Comparison of ENCODE assay signal across 7 mouse cellular contexts in genomic region chr2:168050000-168050942, GRCm38 (mm10). TPM values are rescaled to one million over a fixed set of nuclear protein-coding genes. Genes with fewer than 3 reads are reported as not detected.
DNase-seq lines count a peak whose midpoint lies in the region; ATAC-seq and TF ChIP-seq lines count a peak whose summit lies in the region.

No protein-coding gene starts in this region.

- 1% methylated on average over 56 of the region's 56 CpGs for WGBS in intestine, postnatal 0 days
- WGBS in lung, embryonic 16.5 days: 1% methylated on average over 55 of the region's 56 CpGs
- WGBS in stomach, postnatal 0 days: 1% methylated on average over 55 of the region's 56 CpGs

- ATAC-seq in intestine, postnatal 0 days: peak; percentile 47
- peak; percentile 15 for ATAC-seq in lung, embryonic 16.5 days (ENCODE audit: low read depth)
- ATAC-seq in stomach, postnatal 0 days (ENCODE audit: low FRiP score, low TSS enrichment): peak; percentile 13; the same call in 1 of the 2 replicates

- no peak for TF ChIP-seq CTCF in E14TG2a.4 (conservative IDR thresholded peaks at IDR 0.05; ENCODE audit: low read length)
- no peak for TF ChIP-seq CTCF in intestine, postnatal 0 days (IDR thresholded peaks at IDR 0.05; ENCODE audit: low read depth)
- TF ChIP-seq CTCF in stomach, postnatal 0 days (IDR thresholded peaks at IDR 0.05; ENCODE audit: low read depth): peak; percentile 8; the same call in 1 of the 2 replicates

- peaks cover 24% of the 10 kb centered on the region for H3K4me1 ChIP-seq in E14TG2a.4 (replicated peaks; ENCODE audit: low read depth, low read length)
- no peaks in the 10 kb centered on the region; the same call in none of the 2 replicates for H3K4me1 ChIP-seq in intestine, postnatal 0 days (replicated peaks; ENCODE audit: control insufficient read depth, insufficient read depth, low read length)
- H3K4me1 ChIP-seq in lung, embryonic 16.5 days (replicated peaks; ENCODE audit: control insufficient read depth, insufficient read depth, low read length): peaks cover 24% of the 10 kb centered on the region
- H3K4me1 ChIP-seq in stomach, postnatal 0 days (replicated peaks; ENCODE audit: control insufficient read depth, insufficient read depth): 0 out of 2 replicates have a peak, but pooled peaks cover 4% of the 10 kb centered on the region

- H3K9me3 ChIP-seq in E14TG2a.4 (ENCODE audit: low read length): no peaks in the 10 kb centered on the region
- H3K9me3 ChIP-seq in intestine, postnatal 0 days (ENCODE audit: control insufficient read depth): no peaks in the 10 kb centered on the region
- H3K9me3 ChIP-seq in lung, embryonic 16.5 days (ENCODE audit: control insufficient read depth, low read length): no peaks in the 10 kb centered on the region
- no peaks in the 10 kb centered on the region for H3K9me3 ChIP-seq in stomach, postnatal 0 days (ENCODE audit: control insufficient read depth, low read length)

- TF ChIP-seq EP300 in stomach, postnatal 0 days (optimal IDR thresholded peaks at IDR 0.05): no peak

- peak overlapping the region; percentile 83 for H3K4me3 ChIP-seq in E14TG2a.4 (replicated peaks; ENCODE audit: low read length)
- H3K4me3 ChIP-seq in intestine, postnatal 0 days (ENCODE audit: low read depth, low read length): peak overlapping the region; percentile 50
- H3K4me3 ChIP-seq in lung, embryonic 16.5 days (ENCODE audit: low read length): peak overlapping the region; percentile 58
- peak overlapping the region; percentile 48 for H3K4me3 ChIP-seq in stomach, postnatal 0 days (ENCODE audit: low read depth, low read length)

- peaks cover 55% of the 10 kb centered on the region for H3K27me3 ChIP-seq in E14TG2a.4 (ENCODE audit: insufficient read depth, low read length)
- 0 out of 2 replicates have a peak, but pooled peaks cover 3% of the 10 kb centered on the region for H3K27me3 ChIP-seq in intestine, postnatal 0 days (replicated peaks; ENCODE audit: control insufficient read depth, insufficient read depth, low read length)
- H3K27me3 ChIP-seq in lung, embryonic 16.5 days (ENCODE audit: control insufficient read depth, insufficient read depth, low read depth, low read length): peaks cover 6% of the 10 kb centered on the region; the same call in 1 of the 2 replicates
- H3K27me3 ChIP-seq in stomach, postnatal 0 days (ENCODE audit: control insufficient read depth, insufficient read depth, low read length): no peaks in the 10 kb centered on the region

- H3K9ac ChIP-seq in intestine, postnatal 0 days (ENCODE audit: low read depth, low read length): peak overlapping the region; percentile 57
- peak overlapping the region; percentile 76 for H3K9ac ChIP-seq in lung, embryonic 16.5 days (ENCODE audit: low read length)
- H3K9ac ChIP-seq in stomach, postnatal 0 days (ENCODE audit: low read length): peak overlapping the region; percentile 61

- peak overlapping the region; percentile 86 for H3K4me2 ChIP-seq in intestine, postnatal 0 days (replicated peaks; ENCODE audit: low read depth)
- H3K4me2 ChIP-seq in lung, embryonic 16.5 days (ENCODE audit: low read depth, low read length): peak overlapping the region; percentile 92
- H3K4me2 ChIP-seq in stomach, postnatal 0 days (replicated peaks; ENCODE audit: low read depth): peak overlapping the region; percentile 88

- H3K36me3 ChIP-seq in E14TG2a.4 (ENCODE audit: insufficient read depth, low read length): no peaks in the 10 kb centered on the region
- no peaks in the 10 kb centered on the region for H3K36me3 ChIP-seq in intestine, postnatal 0 days (ENCODE audit: control insufficient read depth, insufficient read depth)
- no peaks in the 10 kb centered on the region for H3K36me3 ChIP-seq in lung, embryonic 16.5 days (ENCODE audit: control insufficient read depth, insufficient read depth, low read length)
- H3K36me3 ChIP-seq in stomach, postnatal 0 days (ENCODE audit: control insufficient read depth, insufficient read depth, low read length): no peaks in the 10 kb centered on the region

- peak; percentile 51 for DNase-seq in ZHBTc4 (ENCODE audit: low read depth, low spot score)
- peak; percentile 19 for DNase-seq in gastrocnemius, postnatal 25 days
- peak; percentile 47 for DNase-seq in stomach, postnatal 0 days (ENCODE audit: low spot score)
- no peak for DNase-seq in right cerebral cortex, postnatal 10 days (ENCODE audit: low spot score in 2 of 2)

- H3K27ac ChIP-seq in intestine, postnatal 0 days (ENCODE audit: low read depth, low read length): no peak overlapping the region
- H3K27ac ChIP-seq in lung, embryonic 16.5 days (ENCODE audit: low read length): no peak overlapping the region
- H3K27ac ChIP-seq in stomach, postnatal 0 days (replicated peaks): peak overlapping the region; percentile 58; the same call in 1 of the 2 replicates

RNA-seq across cellular contexts. Expression of gene Pard6b, which starts 30.5 kb away (rescaled TPM):
- under 1 TPM; 0.43 to 0.62 TPM for total RNA-seq in gastrocnemius, postnatal 25 days (2021)
- polyA plus RNA-seq in intestine, postnatal 0 days (2015; fragmentation: Nextera tagmentation; extraction: Ambion mirVana): 13.8 and 17.3 TPM in 2 replicates
- polyA plus RNA-seq in lung, embryonic 16.5 days (2015; fragmentation: Nextera tagmentation; extraction: Ambion mirVana): 11.4 and 12.6 TPM in 2 replicates
- 11.8 and 12.3 TPM in 2 replicates for polyA plus RNA-seq in stomach, postnatal 0 days (2015; fragmentation: Nextera tagmentation; extraction: Ambion mirVana)

RNA-seq across cellular contexts. Expression of gene Ripor3, which starts 39.9 kb away (rescaled TPM):
- total RNA-seq in gastrocnemius, postnatal 25 days (2021): 1 to 10 TPM in 1 of 2 experiments, under 1 TPM in 1; 0.75 to 1.5 TPM
- polyA plus RNA-seq in intestine, postnatal 0 days (2015; fragmentation: Nextera tagmentation; extraction: Ambion mirVana): 1.5 and 1.6 TPM in 2 replicates
- polyA plus RNA-seq in lung, embryonic 16.5 days (2015; fragmentation: Nextera tagmentation; extraction: Ambion mirVana): 2.0 and 2.5 TPM in 2 replicates
- polyA plus RNA-seq in stomach, postnatal 0 days (2015; fragmentation: Nextera tagmentation; extraction: Ambion mirVana): 3.0 and 3.2 TPM in 2 replicates

Comparison
In these comparisons a context has a peak if more than half of its experiments do, and no peak if none do; other contexts are left out.
1. DNase-seq: peak in ZHBTc4 (single experiment), gastrocnemius, postnatal 25 days (single experiment) and stomach, postnatal 0 days (single experiment); none in right cerebral cortex, postnatal 10 days (0 of 2).
2. Peak in every context shown above with its lines, with median percentiles within 50 percentile points of each other: H3K4me3 ChIP-seq, ATAC-seq, H3K4me2 ChIP-seq and H3K9ac ChIP-seq.